Mouse (Mus musculus): ENCODE results near the gene Zzef1.

Gene Zzef1

GRCm38 (mm10) chr11:72960723-72961071 is 164.7 kb downstream of the Zzef1 start:
- no peak for DNase-seq

- peak; percentile 76 for DNase-seq
Observed at GRCm38 (mm10) chr11:72961072-72961980, 165.3 kb downstream of the Zzef1 start, which contains the start of gene Atp2a3. Atp2a3 (plus strand) TSS chr11:72961169.

- DNase-seq = no peak
Observed at GRCm38 (mm10) chr11:72962378-72962777, 166.4 kb downstream of the Zzef1 start.

- DNase-seq = no peak
Observed at GRCm38 (mm10) chr11:72963058-72963788, 167.2 kb downstream of the Zzef1 start.

GRCm38 (mm10) chr11:72963789-72964294 is 167.8 kb downstream of the Zzef1 start:
- no peak for DNase-seq

GRCm38 (mm10) chr11:72974995-72975503 is 179.0 kb downstream of the Zzef1 start:
- no peak for DNase-seq
